Mouse (Mus musculus): ENCODE results near the gene Dnah8.

- no peak for TF ChIP-seq CTCF (IDR thresholded peaks at IDR 0.05)
- TF ChIP-seq EP300 (IDR thresholded peaks at IDR 0.05), result no peak
Measured at GRCm38 (mm10) chr17:30923566-30923965, 299.4 kb downstream of the Dnah8 start.
